Mouse (Mus musculus): ENCODE results near the gene Tdrd9. TPM values are rescaled to one million over a fixed set of nuclear protein-coding genes. Genes with fewer than 3 reads are reported as not detected.
"Not testable (repeated sequence)": the region's sequence is repeated elsewhere in the genome, so short reads cannot be mapped to it uniquely, and the experiment has no call there.

Gene Tdrd9
- polyA plus RNA-seq, 1 experiment = not detected

- Histone ChIP-seq H3K27ac (ENCODE audit: insufficient read depth, low read length) (no peak overlapping the region), H3K4me3 (ENCODE audit: insufficient read depth, low read length) (no peak overlapping the region), H3K4me1 (ENCODE audit: control insufficient read depth, insufficient read depth, low read length) (no peaks in the 10 kb centered on the region; the same call in 1 of the 2 replicates)
- no peak for TF ChIP-seq CTCF (IDR thresholded peaks at IDR 0.05; ENCODE audit: borderline replicate concordance, insufficient read depth, low read length)
- no peak for TF ChIP-seq POLR2A (IDR thresholded peaks at IDR 0.05; ENCODE audit: low read depth, low read length)
Measured at GRCm38 (mm10) chr12:112024581-112025310, 53.4 kb downstream of the Tdrd9 start.

GRCm38 (mm10) chr12:112025457-112025856 lies 54.1 kb downstream of the Tdrd9 start:
- Histone ChIP-seq H3K4me3 (ENCODE audit: insufficient read depth, low read length) (no peak overlapping the region), H3K27ac (ENCODE audit: insufficient read depth, low read length) (no peak overlapping the region), H3K4me1 (ENCODE audit: control insufficient read depth, insufficient read depth, low read length) (no peaks in the 10 kb centered on the region; the same call in 1 of the 2 replicates)
- TF ChIP-seq POLR2A (IDR thresholded peaks at IDR 0.05; ENCODE audit: low read depth, low read length) = no peak

- Histone ChIP-seq H3K4me3 (ENCODE audit: insufficient read depth, low read length) (no peak overlapping the region), H3K4me1 (ENCODE audit: control insufficient read depth, insufficient read depth, low read length) (no peaks in the 10 kb centered on the region; the same call in 1 of the 2 replicates), H3K27ac (ENCODE audit: insufficient read depth, low read length) (no peak overlapping the region)
- no peak for TF ChIP-seq POLR2A (IDR thresholded peaks at IDR 0.05; ENCODE audit: low read depth, low read length)
- TF ChIP-seq CTCF (IDR thresholded peaks at IDR 0.05; ENCODE audit: borderline replicate concordance, insufficient read depth, low read length) = no peak
Measured at GRCm38 (mm10) chr12:112025907-112026645, 54.7 kb downstream of the Tdrd9 start.

- H3K4me1 ChIP-seq (ENCODE audit: control insufficient read depth, insufficient read depth, low read length) = no peaks in the 10 kb centered on the region; the same call in 1 of the 2 replicates
- H3K27ac ChIP-seq (ENCODE audit: insufficient read depth, low read length) = no peak overlapping the region
- no peak overlapping the region for H3K4me3 ChIP-seq (ENCODE audit: insufficient read depth, low read length)
- TF ChIP-seq POLR2A (IDR thresholded peaks at IDR 0.05; ENCODE audit: low read depth, low read length) (no peak), CTCF (IDR thresholded peaks at IDR 0.05; ENCODE audit: borderline replicate concordance, insufficient read depth, low read length) (no peak)
Measured at GRCm38 (mm10) chr12:112027408-112027807, 56.0 kb downstream of the Tdrd9 start.

- Histone ChIP-seq H3K4me1 (ENCODE audit: control insufficient read depth, insufficient read depth, low read length) (no peaks in the 10 kb centered on the region), H3K27ac (ENCODE audit: insufficient read depth, low read length) (no peak overlapping the region), H3K4me3 (ENCODE audit: insufficient read depth, low read length) (no peak overlapping the region)
- TF ChIP-seq CTCF (IDR thresholded peaks at IDR 0.05; ENCODE audit: borderline replicate concordance, insufficient read depth, low read length) (no peak), POLR2A (IDR thresholded peaks at IDR 0.05; ENCODE audit: low read depth, low read length) (no peak)
Measured at GRCm38 (mm10) chr12:112033409-112033975, 62.1 kb downstream of the Tdrd9 start.

GRCm38 (mm10) chr12:112035341-112036100 lies 64.2 kb downstream of the Tdrd9 start:
- not testable (repeated sequence) for H3K4me3 ChIP-seq (ENCODE audit: insufficient read depth, low read length); H3K27ac ChIP-seq (ENCODE audit: insufficient read depth, low read length); H3K4me1 ChIP-seq (ENCODE audit: control insufficient read depth, insufficient read depth, low read length)

- H3K4me3 ChIP-seq (ENCODE audit: insufficient read depth, low read length) = no peak overlapping the region
- H3K27ac ChIP-seq (ENCODE audit: insufficient read depth, low read length) = no peak overlapping the region
- no peaks in the 10 kb centered on the region for H3K4me1 ChIP-seq (ENCODE audit: control insufficient read depth, insufficient read depth, low read length)
- TF ChIP-seq CTCF (IDR thresholded peaks at IDR 0.05; ENCODE audit: borderline replicate concordance, insufficient read depth, low read length) = no peak
- TF ChIP-seq POLR2A (IDR thresholded peaks at IDR 0.05; ENCODE audit: low read depth, low read length) = no peak
Measured at GRCm38 (mm10) chr12:112038441-112038840, 67.1 kb downstream of the Tdrd9 start.

GRCm38 (mm10) chr12:112039169-112039568 lies 67.8 kb downstream of the Tdrd9 start:
- Histone ChIP-seq H3K27ac (ENCODE audit: insufficient read depth, low read length) (no peak overlapping the region), H3K4me1 (ENCODE audit: control insufficient read depth, insufficient read depth, low read length) (no peaks in the 10 kb centered on the region), H3K4me3 (ENCODE audit: insufficient read depth, low read length) (no peak overlapping the region)
- no peak for TF ChIP-seq POLR2A (IDR thresholded peaks at IDR 0.05; ENCODE audit: low read depth, low read length)
- no peak for TF ChIP-seq CTCF (IDR thresholded peaks at IDR 0.05; ENCODE audit: borderline replicate concordance, insufficient read depth, low read length)

GRCm38 (mm10) chr12:112042681-112043080 lies 71.3 kb downstream of the Tdrd9 start:
- TF ChIP-seq CTCF (IDR thresholded peaks at IDR 0.05; ENCODE audit: borderline replicate concordance, insufficient read depth, low read length) = no peak
- no peak for TF ChIP-seq POLR2A (IDR thresholded peaks at IDR 0.05; ENCODE audit: low read depth, low read length)
- Histone ChIP-seq H3K4me1 (ENCODE audit: control insufficient read depth, insufficient read depth, low read length) (no peaks in the 10 kb centered on the region), H3K4me3 (ENCODE audit: insufficient read depth, low read length) (no peak overlapping the region), H3K27ac (ENCODE audit: insufficient read depth, low read length) (no peak overlapping the region)

Data from embryonic fibroblast, embryonic 13.5 days (primary cell).